Mouse (Mus musculus) megakaryocyte, embryonic 14.5 days (primary cell): ENCODE measurements around the gene Draxin.

Source experiments
- FLI1 ChIP-seq: IDR thresholded peaks from 2 replicates; pipeline ENCODE4 v1.6.1; 2012; ENCODE audit warnings: low read length, inconsistent platforms, mixed read lengths
- GATA1 ChIP-seq: IDR thresholded peaks from 3 replicates; pipeline ENCODE4 v1.6.1; 2012; ENCODE audit warnings: mixed read lengths, low read length, inconsistent platforms, borderline replicate concordance

DNA sequence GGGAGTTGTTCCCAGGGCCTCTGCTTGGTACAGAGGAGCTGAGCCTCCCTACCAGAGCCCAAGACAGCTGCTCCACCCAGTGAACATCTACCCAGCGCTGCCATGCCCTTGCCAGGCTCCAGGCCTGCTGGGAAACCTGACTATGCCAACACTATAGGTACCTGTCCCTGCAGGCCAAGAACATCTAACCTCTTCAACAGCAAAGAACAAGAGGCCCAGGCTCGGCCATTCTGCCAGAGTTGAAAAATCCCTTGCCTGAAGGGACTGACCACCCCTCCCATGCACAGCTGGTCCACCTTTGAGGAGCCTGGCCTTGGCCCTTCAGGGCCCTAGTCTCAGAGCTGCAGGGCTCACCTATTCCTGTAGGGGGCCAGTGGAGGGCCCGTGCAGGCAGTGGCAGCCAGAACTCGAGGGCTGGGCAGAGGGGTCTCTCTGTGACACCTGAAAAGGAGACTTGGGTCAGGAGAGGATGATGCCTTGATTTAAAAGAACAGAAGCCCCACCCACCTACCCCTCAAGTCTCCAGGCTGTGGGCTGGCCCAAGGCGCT lies 72.8 kb downstream of the Draxin start:
- TF ChIP-seq GATA1 (no peak), FLI1 (no peak)
